Mouse (Mus musculus): ENCODE data around the gene Zfp14. TPM values are rescaled to one million over a fixed set of nuclear protein-coding genes. Genes with fewer than 3 reads are reported as not detected.

The Zfp14 gene
- total and polyA plus RNA-seq, 3 experiments: 0.25 to 0.39 TPM; not detected in 1

GRCm38 (mm10) chr7:29992698-29993097 is 58.5 kb downstream of the Zfp14 start:
- no peaks in the 10 kb centered on the region; the same call in 1 of the 2 replicates for H3K79me2 ChIP-seq (ENCODE audit: control insufficient read depth, insufficient read depth, low read length, poor library complexity)
- TF ChIP-seq MXI1 (IDR thresholded peaks at IDR 0.05; ENCODE audit: low read depth, low read length) (no peak), CHD1 (IDR thresholded peaks at IDR 0.05; ENCODE audit: low read depth, low read length) (no peak), MAFK (IDR thresholded peaks at IDR 0.05; ENCODE audit: borderline replicate concordance, low read depth, low read length) (no peak), ZKSCAN1 (IDR thresholded peaks at IDR 0.05; ENCODE audit: low read depth, low read length) (no peak), BHLHE40 (IDR thresholded peaks at IDR 0.05; ENCODE audit: borderline replicate concordance, low read depth, low read length) (no peak), ZMIZ1 (IDR thresholded peaks at IDR 0.05; ENCODE audit: low read depth, low read length) (no peak), ZC3H11A (IDR thresholded peaks at IDR 0.05; ENCODE audit: low read depth, low read length) (no peak), CTCF (IDR thresholded peaks at IDR 0.05 in 2 of 3, conservative IDR thresholded peaks at IDR 0.05 in 1 of 3; ENCODE audit: control insufficient read depth in 1 of 3, insufficient read depth in 1 of 3, low read depth in 2 of 3, low read length in 3 of 3, poor library complexity in 1 of 3, severe bottlenecking in 1 of 3) (no peak), HCFC1 (IDR thresholded peaks at IDR 0.05; ENCODE audit: low read depth, low read length) (no peak), POLR2AphosphoS5 (IDR thresholded peaks at IDR 0.05; ENCODE audit: borderline replicate concordance, low read depth, low read length) (no peak), KAT2A (conservative IDR thresholded peaks at IDR 0.05; ENCODE audit: low read depth, low read length) (no peak)

GRCm38 (mm10) chr7:29989031-29989430 is 62.1 kb downstream of the Zfp14 start:
- peaks cover 4 to 5% of the 10 kb centered on the region in 2 experiments; a peak in 3 of 4 replicates for H3K36me3 ChIP-seq (ENCODE audit: control insufficient read depth in 1 of 2, insufficient read depth in 2 of 2, low read length in 2 of 2)
- DNase-seq (ENCODE audit: low read depth, low spot score): no peak

More at GRCm38 (mm10) chr7:29992698-29993097, 58.5 kb downstream of the Zfp14 start:
- Histone ChIP-seq H3K27me3 (ENCODE audit: control insufficient read depth in 1 of 2, insufficient read depth in 2 of 2, low read length in 2 of 2) (no peaks in the 10 kb centered on the region), H3K9me3 (replicated peaks; ENCODE audit: insufficient read depth, low read length) (no peaks in the 10 kb centered on the region), H3K36me3 (ENCODE audit: control insufficient read depth in 1 of 2, insufficient read depth in 2 of 2, low read length in 2 of 2) (peaks cover 0 to 5% of the 10 kb centered on the region in 2 experiments; a peak in 3 of 4 replicates), H3K9ac (ENCODE audit: control insufficient read depth, low read depth, low read length, poor library complexity, severe bottlenecking) (no peak overlapping the region), H3K27ac (ENCODE audit: control insufficient read depth, low read depth, low read length) (no peak overlapping the region), H3K4me1 (ENCODE audit: control insufficient read depth in 1 of 2, insufficient read depth in 2 of 2, low read length in 2 of 2) (no peaks in the 10 kb centered on the region), H3K4me3 (ENCODE audit: control insufficient read depth in 1 of 2, insufficient read depth in 1 of 2, low read depth in 2 of 2, low read length in 2 of 2) (no peak overlapping the region)
- DNase-seq (ENCODE audit: low read depth, low spot score): no peak

GRCm38 (mm10) chr7:29987551-29987950 is 63.6 kb downstream of the Zfp14 start:
- Histone ChIP-seq H3K27ac (ENCODE audit: control insufficient read depth, low read depth, low read length) (no peak overlapping the region), H3K9ac (ENCODE audit: control insufficient read depth, low read depth, low read length, poor library complexity, severe bottlenecking) (no peak overlapping the region), H3K4me1 (ENCODE audit: control insufficient read depth in 1 of 2, insufficient read depth in 2 of 2, low read length in 2 of 2) (peaks cover 3 to 7% of the 10 kb centered on the region in 2 experiments; a peak in 3 of 4 replicates), H3K27me3 (ENCODE audit: control insufficient read depth in 1 of 2, insufficient read depth in 2 of 2, low read length in 2 of 2) (no peaks in the 10 kb centered on the region), H3K9me3 (replicated peaks; ENCODE audit: insufficient read depth, low read length) (no peaks in the 10 kb centered on the region), H3K36me3 (ENCODE audit: control insufficient read depth in 1 of 2, insufficient read depth in 2 of 2, low read length in 2 of 2) (peaks cover 5 to 7% of the 10 kb centered on the region in 2 experiments), H3K79me2 (ENCODE audit: control insufficient read depth, insufficient read depth, low read length, poor library complexity) (peaks cover 8% of the 10 kb centered on the region), H3K4me3 (ENCODE audit: control insufficient read depth in 1 of 2, insufficient read depth in 1 of 2, low read depth in 2 of 2, low read length in 2 of 2) (no peak overlapping the region)
- TF ChIP-seq MEF2A (IDR thresholded peaks at IDR 0.05; ENCODE audit: extremely low read depth, insufficient replicate concordance, low read depth, low read length, poor library complexity, severe bottlenecking) (no peak), TAL1 (IDR thresholded peaks at IDR 0.05; ENCODE audit: low read length) (no peak), POLR2AphosphoS2 (IDR thresholded peaks at IDR 0.05; ENCODE audit: low read length) (no peak), ZNF384 (IDR thresholded peaks at IDR 0.05; ENCODE audit: low read depth, low read length) (no peak), SMC3 (IDR thresholded peaks at IDR 0.05; ENCODE audit: low read depth, low read length) (no peak), ZMIZ1 (IDR thresholded peaks at IDR 0.05; ENCODE audit: low read depth, low read length) (no peak), UBTF (IDR thresholded peaks at IDR 0.05; ENCODE audit: borderline replicate concordance, insufficient read depth, low read depth, low read length) (no peak), MAX (IDR thresholded peaks at IDR 0.05; ENCODE audit: low read length) (no peak), ZC3H11A (IDR thresholded peaks at IDR 0.05; ENCODE audit: low read depth, low read length) (no peak)
- no peak for DNase-seq (ENCODE audit: low read depth, low spot score)

More at GRCm38 (mm10) chr7:29989031-29989430, 62.1 kb downstream of the Zfp14 start:
- no peaks in the 10 kb centered on the region for H3K9me3 ChIP-seq (replicated peaks; ENCODE audit: insufficient read depth, low read length)
- no peaks in the 10 kb centered on the region for H3K27me3 ChIP-seq (ENCODE audit: control insufficient read depth in 1 of 2, insufficient read depth in 2 of 2, low read length in 2 of 2)
- no peak overlapping the region for H3K4me3 ChIP-seq (ENCODE audit: control insufficient read depth in 1 of 2, insufficient read depth in 1 of 2, low read depth in 2 of 2, low read length in 2 of 2)
- H3K27ac ChIP-seq (ENCODE audit: control insufficient read depth, low read depth, low read length): no peak overlapping the region
- H3K9ac ChIP-seq (ENCODE audit: control insufficient read depth, low read depth, low read length, poor library complexity, severe bottlenecking): no peak overlapping the region
- peaks cover 0 to 7% of the 10 kb centered on the region in 2 experiments; a peak in 2 of 4 replicates for H3K4me1 ChIP-seq (ENCODE audit: control insufficient read depth in 1 of 2, insufficient read depth in 2 of 2, low read length in 2 of 2)
- TF ChIP-seq SMC3 (IDR thresholded peaks at IDR 0.05; ENCODE audit: low read depth, low read length) (no peak), MYB (IDR thresholded peaks at IDR 0.05; ENCODE audit: low read depth, low read length) (no peak)
- peaks cover 6% of the 10 kb centered on the region for H3K79me2 ChIP-seq (ENCODE audit: control insufficient read depth, insufficient read depth, low read length, poor library complexity)

Measured in MEL (cell line).